Mouse (Mus musculus) intestine, postnatal 0 days (tissue): ENCODE data around the gene Slc11a2. TPM values are rescaled to one million over a fixed set of nuclear protein-coding genes. Genes with fewer than 3 reads are reported as not detected.

Experiments used
- ATAC-seq: fragments of 200-750 bp; cut with Nextera tagmentation; 2 replicates; pipeline ENCODE4 v1.8.0; 2017; ENCODE audit warnings: mild to moderate bottlenecking, moderate TSS enrichment, moderate library complexity
- H3K27ac ChIP-seq: fragments of 300-500 bp; sonication (generic); 2 replicates; pipeline ENCODE4 v1.5.1; 2014; ENCODE audit warnings: mild to moderate bottlenecking, low read depth, low read length, moderate library complexity
- H3K27me3 ChIP-seq: fragments of 300-500 bp; sonication (generic); replicated peaks from 2 replicates; pipeline ENCODE4 v1.6.1; 2014; ENCODE audit warnings: low read length, mixed read lengths; ENCODE audit not compliant: control insufficient read depth, insufficient read depth
- H3K36me3 ChIP-seq: fragments of 300-500 bp; sonication (generic); 2 replicates; pipeline ENCODE4 v1.6.1; 2014; ENCODE audit warnings: mild to moderate bottlenecking, moderate library complexity; ENCODE audit not compliant: control insufficient read depth, insufficient read depth
- H3K4me1 ChIP-seq: fragments of 300-500 bp; sonication (generic); replicated peaks from 2 replicates; pipeline ENCODE4 v1.6.1; 2014; ENCODE audit warnings: antibody characterized with exemption, low read length, mixed read lengths; ENCODE audit not compliant: control insufficient read depth, insufficient read depth
- H3K4me2 ChIP-seq: fragments of 300-500 bp; sonication (generic); replicated peaks from 2 replicates; pipeline ENCODE4 v1.6.1; 2014; ENCODE audit warnings: low read depth, mild to moderate bottlenecking, moderate library complexity
- H3K4me3 ChIP-seq: fragments of 300-500 bp; sonication (generic); 2 replicates; pipeline ENCODE4 v1.5.1; 2014; ENCODE audit warnings: low read depth, low read length
- H3K9ac ChIP-seq: fragments of 300-500 bp; sonication (generic); 2 replicates; pipeline ENCODE4 v1.6.1; 2014; ENCODE audit warnings: mild to moderate bottlenecking, low read depth, low read length
- H3K9me3 ChIP-seq: fragments of 300-500 bp; sonication (generic); 2 replicates; pipeline ENCODE4 v1.6.1; 2016; ENCODE audit warnings: mixed run types; ENCODE audit not compliant: control insufficient read depth
- CTCF ChIP-seq: sonication (generic); IDR thresholded peaks from 2 replicates; pipeline ENCODE4 v1.5.1; 2016; ENCODE audit warnings: low read depth, mild to moderate bottlenecking, control low read depth, antibody characterized with exemption, moderate library complexity
- WGBS: fragments of 180-500 bp; shearing (Covaris S2); extraction: QIAGEN DNeasy Blood & Tissue Kit; methylation state at CpG from one replicate; pipeline ENCODE4 v1.1.7; 2014; 5-methylcytosine and 5-hydroxymethylcytosine counted together
- polyA plus RNA-seq: library from polyadenylated mRNA; unstranded; fragments of >200 nt; fragmentation: Nextera tagmentation; extraction: Ambion mirVana; gene quantifications from 2 replicates; pipeline ENCODE4 v1.2.1, GENCODE M21; 2015

The Slc11a2 gene
- polyA plus RNA-seq, 1 experiment from 2014 or later = 44.7 TPM

GRCm38 (mm10) chr15:100467738-100468137 lies 42.9 kb upstream of the Slc11a2 start:
- Histone ChIP-seq H3K4me3 (no peak overlapping the region), H3K27me3 (no peaks in the 10 kb centered on the region), H3K36me3 (no peaks in the 10 kb centered on the region), H3K4me1 (0 out of 2 replicates have a peak, but pooled peaks cover 8% of the 10 kb centered on the region), H3K9ac (no peak overlapping the region), H3K4me2 (peak overlapping the region; percentile 89), H3K27ac (no peak overlapping the region), H3K9me3 (no peaks in the 10 kb centered on the region)
- no peak for TF ChIP-seq CTCF
- WGBS = 29% methylated on average over 8 of the region's 8 CpGs
- no peak for ATAC-seq

GRCm38 (mm10) chr15:100465432-100465831 lies 40.6 kb upstream of the Slc11a2 start:
- no peak overlapping the region for H3K27ac ChIP-seq
- no peak overlapping the region for H3K9ac ChIP-seq
- H3K4me1 ChIP-seq = peaks cover 11% of the 10 kb centered on the region; the same call in 1 of the 2 replicates
- H3K27me3 ChIP-seq = no peaks in the 10 kb centered on the region
- no peaks in the 10 kb centered on the region for H3K36me3 ChIP-seq
- H3K9me3 ChIP-seq = no peaks in the 10 kb centered on the region
- ATAC-seq = no peak
- WGBS = 59% methylated on average over 2 of the region's 2 CpGs
- H3K4me2 ChIP-seq = no peak overlapping the region
- H3K4me3 ChIP-seq = no peak overlapping the region
- TF ChIP-seq CTCF = peak; percentile 43

- Histone ChIP-seq H3K9me3 (no peaks in the 10 kb centered on the region), H3K4me2 (no peak overlapping the region), H3K36me3 (no peaks in the 10 kb centered on the region), H3K27me3 (no peaks in the 10 kb centered on the region), H3K27ac (no peak overlapping the region), H3K4me3 (no peak overlapping the region), H3K4me1 (peaks cover 6% of the 10 kb centered on the region; the same call in 1 of the 2 replicates), H3K9ac (no peak overlapping the region)
- TF ChIP-seq CTCF = peak; percentile 80
- no peak for ATAC-seq
- 23% methylated on average over 6 of the region's 6 CpGs for WGBS
Measured at GRCm38 (mm10) chr15:100463712-100464111, 38.8 kb upstream of the Slc11a2 start.

GRCm38 (mm10) chr15:100462086-100462485 lies 37.2 kb upstream of the Slc11a2 start:
- H3K9me3 ChIP-seq = no peaks in the 10 kb centered on the region
- no peak overlapping the region for H3K4me2 ChIP-seq
- H3K4me1 ChIP-seq = peaks cover 3% of the 10 kb centered on the region; the same call in 1 of the 2 replicates
- H3K27me3 ChIP-seq = no peaks in the 10 kb centered on the region
- ATAC-seq = peak; percentile 15
- no peak for TF ChIP-seq CTCF
- no peaks in the 10 kb centered on the region for H3K36me3 ChIP-seq
- no peak overlapping the region for H3K4me3 ChIP-seq
- H3K9ac ChIP-seq = no peak overlapping the region
- WGBS = 65% methylated on average over 5 of the region's 5 CpGs
- H3K27ac ChIP-seq = peak overlapping the region; percentile 15; the same call in 1 of the 2 replicates

- no peaks in the 10 kb centered on the region for H3K36me3 ChIP-seq
- H3K4me3 ChIP-seq = no peak overlapping the region
- 71% methylated on average over 9 of the region's 9 CpGs for whole genome bisulfite sequencing
- H3K27ac ChIP-seq = peak overlapping the region; percentile 15; the same call in 1 of the 2 replicates
- no peaks in the 10 kb centered on the region for H3K27me3 ChIP-seq
- H3K4me2 ChIP-seq = no peak overlapping the region
- H3K9me3 ChIP-seq = no peaks in the 10 kb centered on the region
- H3K4me1 ChIP-seq = peaks cover 3% of the 10 kb centered on the region; the same call in 1 of the 2 replicates
- no peak overlapping the region for H3K9ac ChIP-seq
- no peak for ATAC-seq
- no peak for TF ChIP-seq CTCF
Measured at GRCm38 (mm10) chr15:100461646-100462045, 36.8 kb upstream of the Slc11a2 start.

- no peak for TF ChIP-seq CTCF
- ATAC-seq = peak; percentile 29; the same call in 1 of the 2 replicates
- WGBS = 13% methylated on average over 12 of the region's 12 CpGs
- no peaks in the 10 kb centered on the region for H3K9me3 ChIP-seq
- H3K4me2 ChIP-seq = peak overlapping the region; percentile 30; the same call in 1 of the 2 replicates
- no peaks in the 10 kb centered on the region for H3K27me3 ChIP-seq
- H3K4me3 ChIP-seq = no peak overlapping the region
- no peaks in the 10 kb centered on the region for H3K36me3 ChIP-seq
- H3K27ac ChIP-seq = no peak overlapping the region
- peaks cover 3% of the 10 kb centered on the region; the same call in 1 of the 2 replicates for H3K4me1 ChIP-seq
- no peak overlapping the region for H3K9ac ChIP-seq
Measured at GRCm38 (mm10) chr15:100460942-100461341, 36.1 kb upstream of the Slc11a2 start.

- H3K27ac ChIP-seq = no peak overlapping the region
- H3K27me3 ChIP-seq = no peaks in the 10 kb centered on the region
- 37% methylated on average over 10 of the region's 10 CpGs for whole genome bisulfite sequencing
- TF ChIP-seq CTCF = peak; percentile 81
- H3K4me2 ChIP-seq = no peak overlapping the region
- H3K9ac ChIP-seq = no peak overlapping the region
- H3K36me3 ChIP-seq = no peaks in the 10 kb centered on the region
- no peak overlapping the region for H3K4me3 ChIP-seq
- H3K4me1 ChIP-seq = peaks cover 3% of the 10 kb centered on the region; the same call in 1 of the 2 replicates
- no peak for ATAC-seq
- H3K9me3 ChIP-seq = no peaks in the 10 kb centered on the region
Measured at GRCm38 (mm10) chr15:100458055-100458454, 33.2 kb upstream of the Slc11a2 start.
